Mouse (Mus musculus): ENCODE data around the gene Stk32b. TPM values are rescaled to one million over a fixed set of nuclear protein-coding genes. Genes with fewer than 3 reads are reported as not detected.

The Stk32b gene
- polyA plus RNA-seq, 1 experiment, result 0.40 TPM

- H3K4me3 ChIP-seq (ENCODE audit: insufficient read depth, low read depth, low read length), result no peak overlapping the region
- H3K4me1 ChIP-seq (ENCODE audit: control insufficient read depth, insufficient read depth, insufficient read length, low read length), result no peaks in the 10 kb centered on the region
- no peak overlapping the region for H3K27ac ChIP-seq (replicated peaks; ENCODE audit: low read depth, low read length)
These were observed 210.0 kb downstream of the Stk32b start for GRCm38 (mm10) chr5:37506880-37507519.

GRCm38 (mm10) chr5:37494984-37495476 is 221.9 kb downstream of the Stk32b start:
- Histone ChIP-seq H3K4me3 (ENCODE audit: insufficient read depth, low read depth, low read length) (no peak overlapping the region), H3K4me1 (ENCODE audit: control insufficient read depth, insufficient read depth, insufficient read length, low read length) (no peaks in the 10 kb centered on the region), H3K27ac (replicated peaks; ENCODE audit: low read depth, low read length) (no peak overlapping the region)

- Histone ChIP-seq H3K4me3 (ENCODE audit: insufficient read depth, low read depth, low read length) (no peak overlapping the region), H3K4me1 (ENCODE audit: control insufficient read depth, insufficient read depth, insufficient read length, low read length) (no peaks in the 10 kb centered on the region), H3K27ac (replicated peaks; ENCODE audit: low read depth, low read length) (no peak overlapping the region)
These were observed 244.9 kb downstream of the Stk32b start for GRCm38 (mm10) chr5:37472025-37472608.

- Histone ChIP-seq H3K27ac (replicated peaks; ENCODE audit: low read depth, low read length) (no peak overlapping the region), H3K4me3 (ENCODE audit: insufficient read depth, low read depth, low read length) (no peak overlapping the region), H3K4me1 (ENCODE audit: control insufficient read depth, insufficient read depth, insufficient read length, low read length) (no peaks in the 10 kb centered on the region)
These were observed 245.4 kb downstream of the Stk32b start for GRCm38 (mm10) chr5:37471584-37471983.

GRCm38 (mm10) chr5:37469031-37469430 is 247.9 kb downstream of the Stk32b start:
- H3K4me1 ChIP-seq (ENCODE audit: control insufficient read depth, insufficient read depth, insufficient read length, low read length), result no peaks in the 10 kb centered on the region
- no peak overlapping the region for H3K4me3 ChIP-seq (ENCODE audit: insufficient read depth, low read depth, low read length)
- H3K27ac ChIP-seq (replicated peaks; ENCODE audit: low read depth, low read length), result no peak overlapping the region

- H3K4me3 ChIP-seq (ENCODE audit: insufficient read depth, low read depth, low read length), result no peak overlapping the region
- H3K27ac ChIP-seq (replicated peaks; ENCODE audit: low read depth, low read length), result no peak overlapping the region
- H3K4me1 ChIP-seq (ENCODE audit: control insufficient read depth, insufficient read depth, insufficient read length, low read length), result no peaks in the 10 kb centered on the region
These were observed 249.3 kb downstream of the Stk32b start for GRCm38 (mm10) chr5:37467646-37468045.

GRCm38 (mm10) chr5:37465461-37465860 is 251.5 kb downstream of the Stk32b start:
- H3K27ac ChIP-seq (replicated peaks; ENCODE audit: low read depth, low read length), result no peak overlapping the region
- no peak overlapping the region for H3K4me3 ChIP-seq (ENCODE audit: insufficient read depth, low read depth, low read length)
- H3K4me1 ChIP-seq (ENCODE audit: control insufficient read depth, insufficient read depth, insufficient read length, low read length), result no peaks in the 10 kb centered on the region

GRCm38 (mm10) chr5:37458236-37458635 is 258.7 kb downstream of the Stk32b start:
- Histone ChIP-seq H3K27ac (replicated peaks; ENCODE audit: low read depth, low read length) (no peak overlapping the region), H3K4me3 (ENCODE audit: insufficient read depth, low read depth, low read length) (no peak overlapping the region)

GRCm38 (mm10) chr5:37457831-37458230 is 259.1 kb downstream of the Stk32b start:
- Histone ChIP-seq H3K27ac (replicated peaks; ENCODE audit: low read depth, low read length) (no peak overlapping the region), H3K4me3 (ENCODE audit: insufficient read depth, low read depth, low read length) (no peak overlapping the region), H3K4me1 (ENCODE audit: control insufficient read depth, insufficient read depth, insufficient read length, low read length) (no peaks in the 10 kb centered on the region)

More at GRCm38 (mm10) chr5:37458236-37458635, 258.7 kb downstream of the Stk32b start:
- H3K4me1 ChIP-seq (ENCODE audit: control insufficient read depth, insufficient read depth, insufficient read length, low read length), result no peaks in the 10 kb centered on the region

- H3K27ac ChIP-seq (replicated peaks; ENCODE audit: low read depth, low read length), result no peak overlapping the region
- no peaks in the 10 kb centered on the region for H3K4me1 ChIP-seq (ENCODE audit: control insufficient read depth, insufficient read depth, insufficient read length, low read length)
- H3K4me3 ChIP-seq (ENCODE audit: insufficient read depth, low read depth, low read length), result no peak overlapping the region
These were observed 259.8 kb downstream of the Stk32b start for GRCm38 (mm10) chr5:37457191-37457590.

GRCm38 (mm10) chr5:37456590-37456989 is 260.4 kb downstream of the Stk32b start:
- no peak overlapping the region for H3K27ac ChIP-seq (replicated peaks; ENCODE audit: low read depth, low read length)
- H3K4me3 ChIP-seq (ENCODE audit: insufficient read depth, low read depth, low read length), result no peak overlapping the region
- H3K4me1 ChIP-seq (ENCODE audit: control insufficient read depth, insufficient read depth, insufficient read length, low read length), result no peaks in the 10 kb centered on the region

GRCm38 (mm10) chr5:37447546-37447945 is 269.4 kb downstream of the Stk32b start:
- Histone ChIP-seq H3K4me3 (ENCODE audit: insufficient read depth, low read depth, low read length) (no peak overlapping the region), H3K4me1 (ENCODE audit: control insufficient read depth, insufficient read depth, insufficient read length, low read length) (no peaks in the 10 kb centered on the region)

GRCm38 (mm10) chr5:37442767-37443166 is 274.2 kb downstream of the Stk32b start:
- Histone ChIP-seq H3K4me3 (ENCODE audit: insufficient read depth, low read depth, low read length) (no peak overlapping the region), H3K4me1 (ENCODE audit: control insufficient read depth, insufficient read depth, insufficient read length, low read length) (no peaks in the 10 kb centered on the region), H3K27ac (replicated peaks; ENCODE audit: low read depth, low read length) (no peak overlapping the region)

More at GRCm38 (mm10) chr5:37447546-37447945, 269.4 kb downstream of the Stk32b start:
- no peak overlapping the region for H3K27ac ChIP-seq (replicated peaks; ENCODE audit: low read depth, low read length)

GRCm38 (mm10) chr5:37435417-37435816 is 281.6 kb downstream of the Stk32b start:
- Histone ChIP-seq H3K4me3 (ENCODE audit: insufficient read depth, low read depth, low read length) (no peak overlapping the region), H3K4me1 (ENCODE audit: control insufficient read depth, insufficient read depth, insufficient read length, low read length) (no peaks in the 10 kb centered on the region), H3K27ac (replicated peaks; ENCODE audit: low read depth, low read length) (no peak overlapping the region)

- Histone ChIP-seq H3K4me1 (ENCODE audit: control insufficient read depth, insufficient read depth, insufficient read length, low read length) (no peaks in the 10 kb centered on the region), H3K27ac (replicated peaks; ENCODE audit: low read depth, low read length) (no peak overlapping the region), H3K4me3 (ENCODE audit: insufficient read depth, low read depth, low read length) (no peak overlapping the region)
These were observed 289.8 kb downstream of the Stk32b start for GRCm38 (mm10) chr5:37427210-37427609.

GRCm38 (mm10) chr5:37419028-37419427 is 297.9 kb downstream of the Stk32b start:
- no peaks in the 10 kb centered on the region for H3K4me1 ChIP-seq (ENCODE audit: control insufficient read depth, insufficient read depth, insufficient read length, low read length)
- H3K27ac ChIP-seq (replicated peaks; ENCODE audit: low read depth, low read length), result no peak overlapping the region
- no peak overlapping the region for H3K4me3 ChIP-seq (ENCODE audit: insufficient read depth, low read depth, low read length)

All from brown adipose tissue, adult 24 weeks (tissue).